Mouse (Mus musculus) brown adipose tissue, adult 24 weeks (tissue): ENCODE measurements around the gene Gm20517. TPM values are rescaled to one million over a fixed set of nuclear protein-coding genes. Genes with fewer than 3 reads are reported as not detected.
"Not testable (repeated sequence)": the region's sequence is repeated elsewhere in the genome, so short reads cannot be mapped to it uniquely, and the experiment has no call there.

Experiments used
- H3K27ac ChIP-seq: fragments of 200-500 bp; replicated peaks from 2 replicates; pipeline ENCODE4 v1.5.1; 2012; ENCODE audit warnings: low read depth, mild to moderate bottlenecking, low read length
- H3K4me1 ChIP-seq: fragments of 200-500 bp; 2 replicates; pipeline ENCODE4 v1.6.1; 2012; ENCODE audit warnings: low read length, mixed read lengths; ENCODE audit not compliant: control insufficient read depth, insufficient read depth, insufficient read length
- H3K4me3 ChIP-seq: fragments of 200-500 bp; 2 replicates; pipeline ENCODE4 v1.5.1; 2012; ENCODE audit warnings: low read depth, mild to moderate bottlenecking, low read length, moderate library complexity; ENCODE audit not compliant: insufficient read depth
- polyA plus RNA-seq: library from polyadenylated mRNA; stranded (reverse); fragments of >200 nt; gene quantifications from 2 replicates; pipeline ENCODE4 v1.2.4, GENCODE M21; 2012; ENCODE audit not compliant: missing spikeins, insufficient read depth, insufficient read length

Gm20517 gene
- polyA plus RNA-seq, 1 experiment, result 5.0 TPM

- no peak overlapping the region for H3K4me3 ChIP-seq
- no peak overlapping the region for H3K27ac ChIP-seq
- peaks cover under 1% of the 10 kb centered on the region; the same call in 1 of the 2 replicates for H3K4me1 ChIP-seq
Measured at GRCm38 (mm10) chr17:47602289-47602688, 9.1 kb upstream of the Gm20517 start.

- peaks cover 3% of the 10 kb centered on the region; the same call in 1 of the 2 replicates for H3K4me1 ChIP-seq
- H3K4me3 ChIP-seq, result no peak overlapping the region
- no peak overlapping the region for H3K27ac ChIP-seq
Measured at GRCm38 (mm10) chr17:47606220-47606619, 5.2 kb upstream of the Gm20517 start.

- peaks cover 11% of the 10 kb centered on the region for H3K4me1 ChIP-seq
- H3K27ac ChIP-seq, result no peak overlapping the region
- H3K4me3 ChIP-seq, result 0 out of 2 replicates have a peak overlapping the region, but pooled peaks have one; percentile 2
Measured at GRCm38 (mm10) chr17:47609182-47609581, 2.2 kb upstream of the Gm20517 start.

- Histone ChIP-seq H3K27ac (peak overlapping the region; percentile 87), H3K4me3 (peak overlapping the region; percentile 88), H3K4me1 (peaks cover 11% of the 10 kb centered on the region)
Measured at GRCm38 (mm10) chr17:47611661-47611982, 233 bp downstream of the Gm20517 start.

GRCm38 (mm10) chr17:47614018-47614417, 2.6 kb downstream of the Gm20517 start:
- Histone ChIP-seq H3K4me3 (no peak overlapping the region), H3K27ac (no peak overlapping the region), H3K4me1 (peaks cover 11% of the 10 kb centered on the region)

GRCm38 (mm10) chr17:47616119-47616518, 4.7 kb downstream of the Gm20517 start:
- Histone ChIP-seq H3K27ac (no peak overlapping the region), H3K4me1 (peaks cover 9% of the 10 kb centered on the region), H3K4me3 (no peak overlapping the region)

GRCm38 (mm10) chr17:47616652-47617051, 5.3 kb downstream of the Gm20517 start:
- Histone ChIP-seq H3K4me1 (peaks cover 9% of the 10 kb centered on the region), H3K4me3 (no peak overlapping the region), H3K27ac (no peak overlapping the region)

- Histone ChIP-seq H3K4me3 (no peak overlapping the region), H3K4me1 (peaks cover 2% of the 10 kb centered on the region; the same call in 1 of the 2 replicates), H3K27ac (no peak overlapping the region)
Measured at GRCm38 (mm10) chr17:47617605-47618307, 6.4 kb downstream of the Gm20517 start.

GRCm38 (mm10) chr17:47618556-47619311, 7.3 kb downstream of the Gm20517 start:
- Histone ChIP-seq H3K4me1 (no peaks in the 10 kb centered on the region), H3K27ac (no peak overlapping the region)

GRCm38 (mm10) chr17:47622912-47623554, 11.6 kb downstream of the Gm20517 start:
- H3K4me3 ChIP-seq, result no peak overlapping the region
- no peaks in the 10 kb centered on the region for H3K4me1 ChIP-seq
- no peak overlapping the region for H3K27ac ChIP-seq

More at GRCm38 (mm10) chr17:47618556-47619311, 7.3 kb downstream of the Gm20517 start:
- H3K4me3 ChIP-seq, result no peak overlapping the region

- H3K4me3 ChIP-seq, H3K27ac ChIP-seq, H3K4me1 ChIP-seq: not testable (repeated sequence)
Measured at GRCm38 (mm10) chr17:47624572-47624971, 13.2 kb downstream of the Gm20517 start.

GRCm38 (mm10) chr17:47625088-47625487, 13.7 kb downstream of the Gm20517 start:
- Histone ChIP-seq H3K4me3 (no peak overlapping the region), H3K27ac (no peak overlapping the region), H3K4me1 (no peaks in the 10 kb centered on the region)

GRCm38 (mm10) chr17:47626031-47626430, 14.6 kb downstream of the Gm20517 start:
- no peak overlapping the region for H3K27ac ChIP-seq
- peaks cover 3% of the 10 kb centered on the region; the same call in 1 of the 2 replicates for H3K4me1 ChIP-seq
- H3K4me3 ChIP-seq, result no peak overlapping the region

GRCm38 (mm10) chr17:47627791-47628190, 16.4 kb downstream of the Gm20517 start:
- Histone ChIP-seq H3K4me1 (peaks cover 3% of the 10 kb centered on the region; the same call in 1 of the 2 replicates), H3K27ac (no peak overlapping the region), H3K4me3 (no peak overlapping the region)
